25 mouse cellular contexts compared by ENCODE assay signal in the genomic region with DNA sequence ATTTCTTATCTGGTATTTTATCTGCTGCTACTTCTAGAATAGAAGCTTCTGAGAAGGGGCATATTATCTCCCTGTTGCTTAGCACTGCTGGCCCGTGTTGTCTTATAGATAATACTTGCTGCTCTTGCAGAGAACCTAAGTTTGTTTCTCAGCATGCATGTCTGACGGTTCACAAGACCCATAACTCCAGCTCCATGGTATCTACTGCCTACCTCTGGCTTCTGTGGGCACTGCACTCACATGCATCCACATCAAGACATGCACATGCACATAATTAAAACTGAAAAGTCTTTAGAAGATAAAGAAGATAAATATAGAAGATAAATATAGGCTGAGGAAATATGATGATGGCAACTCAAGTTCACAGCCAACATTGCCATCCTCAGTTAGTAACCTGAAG.
DNase-seq lines count a peak whose midpoint lies in the region; ATAC-seq and TF ChIP-seq lines count a peak whose summit lies in the region.
"Had no signal": no experiment of that assay in that cellular context is flagged by ENCODE, and none has a peak within 500 bp of the region (broad histone marks: within the 10 kb centered on the region; RNA-seq: fewer than 3 reads in every experiment).

No protein-coding gene starts in this region.

- POLR2A ChIA-PET in Patski (lab: Charles Lee), result no interaction called here

- H3K4me2 ChIP-seq in hindbrain, postnatal 0 days (ENCODE audit: low read depth, low read length), result no peak overlapping the region
- no peak overlapping the region for H3K4me2 ChIP-seq in hindbrain, embryonic 13.5 days
- no peak overlapping the region for H3K4me2 ChIP-seq in liver, postnatal 0 days (ENCODE audit: low read depth, low read length)
- H3K4me2 ChIP-seq in liver, embryonic 11.5 days, result no peak overlapping the region
- no peak overlapping the region for H3K4me2 ChIP-seq in intestine, embryonic 16.5 days (ENCODE audit: low read depth, low read length)
- H3K4me2 ChIP-seq: embryonic facial prominence, embryonic 12.5 days; embryonic facial prominence, embryonic 15.5 days; forebrain, embryonic 13.5 days; heart, embryonic 11.5 days; hindbrain, embryonic 12.5 days had no signal

- H3K4me1 ChIP-seq in hindbrain, postnatal 0 days (ENCODE audit: insufficient read depth, low read length), result no peaks in the 10 kb centered on the region
- no peaks in the 10 kb centered on the region for H3K4me1 ChIP-seq in hindbrain, embryonic 13.5 days (replicated peaks)
- H3K4me1 ChIP-seq in liver, postnatal 0 days (ENCODE audit: insufficient read depth), result no peaks in the 10 kb centered on the region
- H3K4me1 ChIP-seq in liver, embryonic 11.5 days (replicated peaks; ENCODE audit: control insufficient read depth, insufficient read depth, low read length), result no peaks in the 10 kb centered on the region
- H3K4me1 ChIP-seq in intestine, embryonic 16.5 days (ENCODE audit: control insufficient read depth, insufficient read depth, low read length), result no peaks in the 10 kb centered on the region
- H3K4me1 ChIP-seq: embryonic facial prominence, embryonic 12.5 days; embryonic facial prominence, embryonic 15.5 days; forebrain, embryonic 13.5 days had no signal

- no peak overlapping the region for H3K9ac ChIP-seq in hindbrain, postnatal 0 days (replicated peaks; ENCODE audit: low read length)
- no peak overlapping the region for H3K9ac ChIP-seq in hindbrain, embryonic 13.5 days
- H3K9ac ChIP-seq in liver, postnatal 0 days (replicated peaks), result no peak overlapping the region
- H3K9ac ChIP-seq in liver, embryonic 11.5 days (ENCODE audit: low read depth, low read length), result no peak overlapping the region
- H3K9ac ChIP-seq in intestine, embryonic 16.5 days (ENCODE audit: low read depth, low read length), result no peak overlapping the region
- H3K9ac ChIP-seq: embryonic facial prominence, embryonic 12.5 days; embryonic facial prominence, embryonic 15.5 days; forebrain, embryonic 13.5 days; hindbrain, embryonic 12.5 days had no signal

- H3K36me3 ChIP-seq in hindbrain, postnatal 0 days (ENCODE audit: insufficient read depth, low read length), result no peaks in the 10 kb centered on the region
- H3K36me3 ChIP-seq in hindbrain, embryonic 13.5 days, result no peaks in the 10 kb centered on the region
- no peaks in the 10 kb centered on the region for H3K36me3 ChIP-seq in liver, postnatal 0 days (replicated peaks; ENCODE audit: insufficient read depth, low read length)
- no peaks in the 10 kb centered on the region for H3K36me3 ChIP-seq in liver, embryonic 11.5 days (ENCODE audit: control insufficient read depth, insufficient read depth, low read length)
- no peaks in the 10 kb centered on the region for H3K36me3 ChIP-seq in intestine, embryonic 16.5 days (ENCODE audit: control insufficient read depth, insufficient read depth, low read length)
- H3K36me3 ChIP-seq: embryonic facial prominence, embryonic 12.5 days; embryonic facial prominence, embryonic 15.5 days; hindbrain, embryonic 12.5 days had no signal

- WGBS in hindbrain, postnatal 0 days, result 75% methylated on average over 2 of the region's 2 CpGs
- 86% methylated on average over 2 of the region's 2 CpGs for WGBS in hindbrain, embryonic 13.5 days
- 55% methylated on average over 2 of the region's 2 CpGs for WGBS in liver, postnatal 0 days (ENCODE audit: insufficient replicate concordance)
- WGBS in liver, embryonic 11.5 days, result 64% methylated on average over 2 of the region's 2 CpGs
- 68% methylated on average over 2 of the region's 2 CpGs for WGBS in intestine, embryonic 16.5 days

- no peak for DNase-seq in hindbrain, postnatal 0 days (ENCODE audit: low spot score)
- DNase-seq in liver, postnatal 0 days, result no peak
- DNase-seq in liver, embryonic 11.5 days (ENCODE audit: low spot score), result no peak
- DNase-seq in 416B (ENCODE audit: low read depth), result peak; percentile 51
- no peak for DNase-seq in Patski (ENCODE audit: low read depth, low spot score)
- DNase-seq in Muller cell, postnatal 12 days (ENCODE audit: inconsistent ontology term), result no peak
- DNase-seq: adrenal gland, adult 2 months; adrenal gland, postnatal 25 days; cerebellum, adult 18-20 months; cerebellum, adult 9-10 months; cerebellum, postnatal 14 days; gastrocnemius, adult 2 months; gastrocnemius, postnatal 14 days had no signal

- TF ChIP-seq EP300 in liver, postnatal 0 days (IDR thresholded peaks at IDR 0.05; ENCODE audit: low read depth), result no peak

- peak; percentile 39 for TF ChIP-seq CTCF in hindbrain, postnatal 0 days (IDR thresholded peaks at IDR 0.05; ENCODE audit: low read depth)
- TF ChIP-seq CTCF in liver, postnatal 0 days (IDR thresholded peaks at IDR 0.05; ENCODE audit: low read depth), result 0 out of 2 replicates have a peak, but pooled peaks have one; percentile 8
- peak; percentile 12 for TF ChIP-seq CTCF in Patski (IDR thresholded peaks at IDR 0.05)

- ATAC-seq in hindbrain, postnatal 0 days, result no peak
- no peak for ATAC-seq in hindbrain, embryonic 13.5 days (ENCODE audit: low FRiP score)
- no peak for ATAC-seq in liver, postnatal 0 days
- ATAC-seq in liver, embryonic 11.5 days (replicated peaks; ENCODE audit: low FRiP score), result no peak
- ATAC-seq in Patski, result no peak
- no peak for ATAC-seq in intestine, embryonic 16.5 days
- ATAC-seq: CD4-positive, CD25-positive, alpha-beta regulatory T cell, adult 4 months; forebrain, embryonic 13.5 days; forebrain, embryonic 16.5 days; hindbrain, embryonic 16.5 days; inflammation-experienced regulatory T-cells, adult 6 months; intestine, postnatal 0 days had no signal

- no peak overlapping the region for H3K27ac ChIP-seq in hindbrain, postnatal 0 days
- no peak overlapping the region for H3K27ac ChIP-seq in hindbrain, embryonic 13.5 days
- no peak overlapping the region for H3K27ac ChIP-seq in liver, postnatal 0 days (ENCODE audit: low read depth)
- H3K27ac ChIP-seq in liver, embryonic 11.5 days (ENCODE audit: low read depth, low read length), result no peak overlapping the region
- H3K27ac ChIP-seq in intestine, embryonic 16.5 days (ENCODE audit: low read length), result no peak overlapping the region
- H3K27ac ChIP-seq: embryonic facial prominence, embryonic 12.5 days; embryonic facial prominence, embryonic 15.5 days; forebrain, embryonic 13.5 days; gastrocnemius, adult 2 months; hindbrain, embryonic 12.5 days had no signal

- H3K27me3 ChIP-seq in hindbrain, postnatal 0 days (ENCODE audit: insufficient read depth, low read length), result no peaks in the 10 kb centered on the region
- H3K27me3 ChIP-seq in hindbrain, embryonic 13.5 days, result no peaks in the 10 kb centered on the region
- H3K27me3 ChIP-seq in liver, postnatal 0 days (ENCODE audit: insufficient read depth, low read length), result no peaks in the 10 kb centered on the region
- no peaks in the 10 kb centered on the region for H3K27me3 ChIP-seq in liver, embryonic 11.5 days (replicated peaks; ENCODE audit: control insufficient read depth, insufficient read depth, low read length)
- H3K27me3 ChIP-seq in Patski, result no peaks in the 10 kb centered on the region
- H3K27me3 ChIP-seq in intestine, embryonic 16.5 days (replicated peaks; ENCODE audit: control insufficient read depth, insufficient read depth, low read length), result no peaks in the 10 kb centered on the region
- H3K27me3 ChIP-seq: embryonic facial prominence, embryonic 12.5 days; embryonic facial prominence, embryonic 15.5 days; forebrain, embryonic 13.5 days; hindbrain, embryonic 12.5 days had no signal

- no peak overlapping the region for H3K4me3 ChIP-seq in hindbrain, postnatal 0 days (ENCODE audit: low read length)
- H3K4me3 ChIP-seq in hindbrain, embryonic 13.5 days, result no peak overlapping the region
- H3K4me3 ChIP-seq in liver, postnatal 0 days (ENCODE audit: low read depth, low read length), result no peak overlapping the region
- no peak overlapping the region for H3K4me3 ChIP-seq in liver, embryonic 11.5 days (ENCODE audit: low read depth, low read length)
- no peak overlapping the region for H3K4me3 ChIP-seq in intestine, embryonic 16.5 days (ENCODE audit: low read length)
- H3K4me3 ChIP-seq: embryonic facial prominence, embryonic 12.5 days; embryonic facial prominence, embryonic 15.5 days; forebrain, embryonic 13.5 days; gastrocnemius, adult 2 months; hindbrain, embryonic 12.5 days had no signal

- in situ Hi-C loops in Patski (cut with MboI; ENCODE audit: low pct_unique_long_range_greater_than_20kb), result no loop called here

- CTCF ChIA-PET in Patski (lab: Charles Lee), result no interaction called here

- no peaks in the 10 kb centered on the region for H3K9me3 ChIP-seq in hindbrain, postnatal 0 days (ENCODE audit: low read length)
- H3K9me3 ChIP-seq in hindbrain, embryonic 13.5 days, result no peaks in the 10 kb centered on the region
- H3K9me3 ChIP-seq in liver, postnatal 0 days (ENCODE audit: low read length), result no peaks in the 10 kb centered on the region
- peaks cover 5% of the 10 kb centered on the region; the same call in 1 of the 2 replicates for H3K9me3 ChIP-seq in liver, embryonic 11.5 days (ENCODE audit: control insufficient read depth, low read length)
- H3K9me3 ChIP-seq in intestine, embryonic 16.5 days (ENCODE audit: control insufficient read depth, low read length), result 0 out of 2 replicates have a peak, but pooled peaks cover 4% of the 10 kb centered on the region
- H3K9me3 ChIP-seq: embryonic facial prominence, embryonic 12.5 days; embryonic facial prominence, embryonic 15.5 days; hindbrain, embryonic 12.5 days had no signal
